Mouse (Mus musculus): ENCODE measurements at regions not wholly inside any gene's neighbourhood (a gene's known extent, or its start where the extent isn't known, plus 50 kb on each side); places are given as distances from the start of the nearest gene placed in this dataset.

DNA sequence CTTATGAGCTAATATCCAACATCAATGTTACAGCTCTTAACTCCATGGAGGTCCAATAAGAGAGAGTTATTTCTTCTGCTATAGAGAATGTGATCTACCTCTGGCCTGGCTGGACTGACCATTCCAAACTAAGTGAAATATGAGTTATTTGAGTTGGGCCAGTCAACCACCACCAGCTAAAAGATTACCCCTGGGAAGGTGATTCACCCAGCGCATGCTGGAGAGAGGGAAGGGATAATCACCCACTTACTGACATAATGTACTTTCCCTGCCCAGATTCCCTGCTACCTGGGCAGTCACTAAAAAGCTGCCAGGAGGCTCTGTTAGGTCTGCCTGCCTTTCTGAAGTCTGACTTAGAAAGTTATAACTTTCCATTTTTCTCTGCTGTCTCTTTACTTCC lies 216.8 kb downstream of the Hhipl2 start:
- Histone ChIP-seq H3K27me3 (no peaks in the 10 kb centered on the region), H3K4me2 (replicated peaks) (no peak overlapping the region), H3K4me3 (no peak overlapping the region), H3K9me3 (no peaks in the 10 kb centered on the region), H3K36me3 (no peaks in the 10 kb centered on the region), H3K4me1 (no peaks in the 10 kb centered on the region), H3K27ac (replicated peaks) (no peak overlapping the region), H3K9ac (replicated peaks) (no peak overlapping the region)
- ATAC-seq (ENCODE audit: low FRiP score, low read depth) = no peak
- WGBS = 86% methylated on average over 1 of the region's 1 CpGs

DNA sequence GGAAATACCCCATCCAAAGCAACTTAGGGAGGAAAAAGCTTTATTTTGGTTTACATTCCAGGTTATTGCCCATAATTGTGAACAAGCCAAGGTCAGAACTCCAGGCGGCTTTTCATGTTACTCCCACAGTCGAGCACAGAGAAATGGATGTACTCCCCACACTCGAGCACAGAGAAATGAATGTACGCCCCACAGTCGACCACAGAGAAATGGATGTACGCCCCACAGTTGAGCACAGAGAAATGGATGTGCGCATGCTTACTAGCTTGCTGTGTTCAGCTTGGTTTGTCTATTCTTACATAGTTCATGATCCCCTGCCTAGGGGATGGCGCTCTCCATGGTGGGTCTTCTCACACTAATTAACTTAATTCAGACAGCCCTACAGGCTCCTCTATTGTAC lies 219.2 kb downstream of the Hhipl2 start:
- H3K9ac ChIP-seq (replicated peaks) = no peak overlapping the region
- no peaks in the 10 kb centered on the region for H3K4me1 ChIP-seq
- H3K9me3 ChIP-seq = no peaks in the 10 kb centered on the region
- no peaks in the 10 kb centered on the region for H3K36me3 ChIP-seq
- H3K27me3 ChIP-seq = no peaks in the 10 kb centered on the region
- H3K4me2 ChIP-seq (replicated peaks) = no peak overlapping the region
- WGBS = 82% methylated on average over 8 of the region's 8 CpGs
- no peak overlapping the region for H3K4me3 ChIP-seq
- no peak overlapping the region for H3K27ac ChIP-seq (replicated peaks)
- no peak for ATAC-seq (ENCODE audit: low FRiP score, low read depth)

DNA sequence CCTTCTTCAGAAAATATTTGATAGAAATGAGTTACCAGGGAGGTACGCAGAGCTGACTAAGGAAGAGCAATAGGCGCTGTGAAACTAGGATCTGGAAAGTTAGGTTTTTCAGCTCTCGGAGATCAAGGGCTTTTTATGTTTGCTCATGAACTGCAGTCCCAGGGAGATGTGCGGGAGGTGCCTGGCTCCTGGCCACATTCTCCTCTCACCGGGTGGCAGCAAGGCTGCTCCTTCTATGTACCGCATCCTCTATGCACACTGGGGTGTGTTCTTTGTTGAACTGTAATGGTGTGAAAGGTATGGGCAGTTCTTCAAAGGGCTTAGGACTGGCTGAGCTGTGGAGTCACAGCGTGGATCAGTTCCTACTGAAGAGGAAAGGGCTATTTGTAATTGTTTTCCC lies 221.3 kb downstream of the Hhipl2 start:
- 34% methylated on average over 7 of the region's 7 CpGs for WGBS
- Histone ChIP-seq H3K27me3 (no peaks in the 10 kb centered on the region), H3K4me1 (no peaks in the 10 kb centered on the region), H3K4me3 (no peak overlapping the region), H3K9ac (replicated peaks) (no peak overlapping the region), H3K36me3 (no peaks in the 10 kb centered on the region), H3K9me3 (no peaks in the 10 kb centered on the region), H3K4me2 (replicated peaks) (no peak overlapping the region), H3K27ac (replicated peaks) (no peak overlapping the region)
- ATAC-seq (ENCODE audit: low FRiP score, low read depth) = no peak

DNA sequence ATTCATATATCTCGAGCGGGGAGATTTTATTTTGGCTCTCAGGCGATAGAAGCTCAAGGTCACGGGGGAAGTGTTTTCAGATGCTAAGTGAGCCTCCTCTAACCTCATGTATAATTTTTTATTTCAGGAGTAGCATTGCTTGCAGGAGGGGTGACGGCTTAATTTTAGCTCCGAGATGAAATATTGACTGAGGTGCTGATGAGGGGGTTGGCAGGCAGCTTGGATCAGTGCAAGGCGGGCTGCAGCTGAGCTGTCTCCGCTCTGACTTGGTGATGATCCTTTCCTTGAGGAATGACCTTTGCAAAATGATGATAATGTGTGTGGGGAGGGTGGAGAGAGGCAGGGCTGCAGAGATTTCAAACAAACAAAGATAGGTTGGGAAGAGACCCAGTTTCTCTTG lies 222.6 kb downstream of the Hhipl2 start:
- no peak overlapping the region for H3K27ac ChIP-seq (replicated peaks)
- no peak for ATAC-seq (ENCODE audit: low FRiP score, low read depth)
- WGBS = 75% methylated on average over 8 of the region's 8 CpGs
- no peak overlapping the region for H3K4me3 ChIP-seq
- H3K9ac ChIP-seq (replicated peaks) = no peak overlapping the region
- H3K36me3 ChIP-seq = no peaks in the 10 kb centered on the region
- H3K9me3 ChIP-seq = no peaks in the 10 kb centered on the region
- H3K4me2 ChIP-seq (replicated peaks) = no peak overlapping the region
- H3K4me1 ChIP-seq = no peaks in the 10 kb centered on the region
- no peaks in the 10 kb centered on the region for H3K27me3 ChIP-seq

DNA sequence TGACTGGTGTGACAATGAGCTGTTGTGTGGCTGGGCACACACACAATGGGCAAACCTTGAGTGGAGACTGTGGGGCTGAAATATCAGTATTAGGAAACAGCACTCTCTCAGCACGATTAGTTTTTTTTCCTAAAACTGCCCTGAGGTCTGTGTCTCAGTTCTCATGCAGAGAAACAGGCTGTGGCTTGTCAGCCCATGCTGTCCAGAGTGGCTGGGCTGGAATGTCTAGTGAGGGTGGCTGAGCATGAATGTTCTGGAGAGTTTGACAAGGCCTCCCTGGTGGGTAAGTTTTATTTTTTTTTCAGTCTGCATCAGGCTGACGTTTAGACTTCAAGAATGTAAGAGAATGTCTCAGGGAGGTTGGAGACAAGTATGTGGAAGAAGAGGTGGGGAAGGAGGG lies 226.0 kb downstream of the Hhipl2 start:
- no peaks in the 10 kb centered on the region for H3K36me3 ChIP-seq
- H3K27me3 ChIP-seq = no peaks in the 10 kb centered on the region
- no peak overlapping the region for H3K4me2 ChIP-seq (replicated peaks)
- no peak overlapping the region for H3K4me3 ChIP-seq
- no peak for ATAC-seq (ENCODE audit: low FRiP score, low read depth)
- no peaks in the 10 kb centered on the region for H3K9me3 ChIP-seq
- H3K27ac ChIP-seq (replicated peaks) = no peak overlapping the region
- 60% methylated on average over 2 of the region's 2 CpGs for WGBS
- H3K4me1 ChIP-seq = no peaks in the 10 kb centered on the region
- no peak overlapping the region for H3K9ac ChIP-seq (replicated peaks)

DNA sequence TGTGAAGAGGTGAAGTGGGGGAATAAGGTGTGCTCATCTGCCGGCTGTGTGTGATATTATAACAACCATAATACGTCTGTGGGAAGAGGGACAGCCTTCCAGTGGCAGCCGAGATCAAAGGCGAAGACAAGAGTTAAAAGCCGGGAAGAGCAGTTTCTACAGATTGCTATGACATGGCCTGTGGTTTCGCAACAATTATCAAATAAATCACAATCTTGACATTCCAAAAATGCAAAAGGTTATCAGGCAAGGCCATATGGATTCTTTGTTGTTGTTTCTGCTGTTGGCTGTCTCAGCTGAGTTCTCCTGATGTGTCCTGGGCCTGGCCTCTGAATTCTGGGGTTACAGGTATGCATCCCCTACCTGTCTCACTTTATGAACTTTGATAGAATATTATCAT lies 235.9 kb downstream of the Hhipl2 start:
- no peak overlapping the region for H3K4me3 ChIP-seq
- 92% methylated on average over 6 of the region's 6 CpGs for WGBS
- H3K4me2 ChIP-seq (replicated peaks) = no peak overlapping the region
- no peaks in the 10 kb centered on the region for H3K27me3 ChIP-seq
- H3K27ac ChIP-seq (replicated peaks) = no peak overlapping the region
- H3K4me1 ChIP-seq = no peaks in the 10 kb centered on the region
- no peak for ATAC-seq (ENCODE audit: low FRiP score, low read depth)
- no peak overlapping the region for H3K9ac ChIP-seq (replicated peaks)
- H3K36me3 ChIP-seq = no peaks in the 10 kb centered on the region
- H3K9me3 ChIP-seq = no peaks in the 10 kb centered on the region

DNA sequence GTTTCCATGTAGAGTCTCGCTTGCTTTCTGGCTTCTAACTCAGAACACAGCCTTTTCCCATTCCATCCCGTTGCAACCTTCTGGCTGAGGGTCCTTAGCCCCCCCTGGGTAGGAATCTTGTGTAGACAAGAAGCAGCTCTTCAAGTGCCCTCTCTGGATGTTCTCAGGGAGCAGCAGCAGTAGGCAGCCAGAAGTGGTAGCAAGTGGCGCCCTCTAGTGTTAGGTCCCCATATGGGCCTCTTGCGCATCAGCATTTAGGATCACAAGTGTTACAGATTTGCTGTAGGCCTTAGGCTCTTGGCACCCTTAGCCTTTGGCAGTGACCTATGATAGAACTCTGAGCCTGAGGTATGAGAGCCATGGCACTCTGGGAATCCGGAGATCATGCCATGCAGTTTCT lies 239.0 kb downstream of the Hhipl2 start:
- no peaks in the 10 kb centered on the region for H3K4me1 ChIP-seq
- WGBS = 59% methylated on average over 5 of the region's 5 CpGs
- H3K4me3 ChIP-seq = no peak overlapping the region

DNA sequence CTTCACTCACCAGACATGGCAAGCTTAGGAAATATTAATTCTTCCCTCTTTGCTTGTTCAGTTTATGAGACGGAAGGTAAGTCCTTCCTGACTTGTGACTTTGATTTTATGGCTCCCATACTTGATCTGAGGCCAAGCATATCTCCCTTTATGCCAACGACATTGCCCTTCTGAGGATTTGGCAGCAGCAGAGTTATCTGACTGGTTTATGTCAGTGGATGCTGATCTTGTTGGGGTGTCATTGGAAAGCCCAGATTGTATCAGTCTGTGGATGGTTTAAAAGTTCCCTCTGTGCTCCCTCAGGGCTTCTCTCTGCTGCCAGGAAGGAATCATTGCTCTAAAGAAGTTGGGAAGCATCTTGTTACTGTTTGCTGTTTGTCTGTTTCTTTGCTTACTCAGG lies 242.5 kb downstream of the Hhipl2 start:
- Histone ChIP-seq H3K9ac (replicated peaks) (no peak overlapping the region), H3K4me1 (no peaks in the 10 kb centered on the region)

More for the DNA sequence above, 239.0 kb downstream of the Hhipl2 start:
- no peaks in the 10 kb centered on the region for H3K36me3 ChIP-seq
- H3K9ac ChIP-seq (replicated peaks) = no peak overlapping the region
- no peak overlapping the region for H3K4me2 ChIP-seq (replicated peaks)
- H3K9me3 ChIP-seq = no peaks in the 10 kb centered on the region
- H3K27ac ChIP-seq (replicated peaks) = no peak overlapping the region
- ATAC-seq (ENCODE audit: low FRiP score, low read depth) = no peak
- H3K27me3 ChIP-seq = no peaks in the 10 kb centered on the region

DNA sequence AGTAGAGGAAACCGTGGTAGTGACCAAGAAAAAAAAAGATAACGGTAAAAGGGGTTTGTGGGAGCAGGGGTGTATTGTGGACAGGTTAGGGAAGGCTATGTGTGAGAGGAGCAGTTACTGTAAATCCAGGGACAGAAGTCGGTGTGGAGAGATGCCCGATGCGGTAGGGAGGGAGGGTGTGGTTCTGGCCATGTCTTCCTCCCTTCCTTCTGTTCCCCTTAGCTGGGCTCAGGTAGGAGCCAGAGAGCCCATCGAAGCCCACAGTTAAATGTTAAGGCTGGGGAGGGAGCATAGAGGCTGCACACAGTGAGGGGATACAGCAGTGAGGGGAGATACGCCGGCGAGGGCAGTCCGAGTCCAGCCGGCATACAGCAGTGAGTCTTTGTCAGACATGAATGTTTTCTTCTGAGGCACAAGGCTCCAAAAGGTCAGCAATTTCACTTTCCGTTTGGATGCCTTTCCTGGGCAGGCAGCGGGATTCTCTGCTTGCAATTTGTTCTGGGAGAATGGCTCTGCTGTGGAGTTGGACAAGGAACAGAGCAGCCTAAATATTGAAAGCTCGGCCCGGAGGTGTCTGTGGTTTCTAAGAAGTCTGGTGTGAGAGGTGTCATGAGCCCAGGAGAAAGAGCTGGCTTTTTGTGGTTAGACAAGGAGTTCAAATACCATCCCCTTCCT lies 244.5 kb downstream of the Hhipl2 start:
- H3K27me3 ChIP-seq = no peaks in the 10 kb centered on the region
- H3K36me3 ChIP-seq = no peaks in the 10 kb centered on the region
- no peak overlapping the region for H3K27ac ChIP-seq (replicated peaks)
- no peak overlapping the region for H3K4me3 ChIP-seq
- WGBS = 86% methylated on average over 15 of the region's 15 CpGs
- no peak overlapping the region for H3K9ac ChIP-seq (replicated peaks)
- H3K4me1 ChIP-seq = no peaks in the 10 kb centered on the region
- no peak for ATAC-seq (ENCODE audit: low FRiP score, low read depth)
- no peak overlapping the region for H3K4me2 ChIP-seq (replicated peaks)
- H3K9me3 ChIP-seq = peaks cover 6% of the 10 kb centered on the region; the same call in 1 of the 2 replicates

More for the DNA sequence above, 242.5 kb downstream of the Hhipl2 start:
- Histone ChIP-seq H3K27ac (replicated peaks) (no peak overlapping the region), H3K4me2 (replicated peaks) (no peak overlapping the region), H3K9me3 (no peaks in the 10 kb centered on the region), H3K4me3 (no peak overlapping the region), H3K36me3 (no peaks in the 10 kb centered on the region), H3K27me3 (no peaks in the 10 kb centered on the region)
- ATAC-seq (ENCODE audit: low FRiP score, low read depth) = no peak
- 88% methylated on average over 2 of the region's 2 CpGs for WGBS

DNA sequence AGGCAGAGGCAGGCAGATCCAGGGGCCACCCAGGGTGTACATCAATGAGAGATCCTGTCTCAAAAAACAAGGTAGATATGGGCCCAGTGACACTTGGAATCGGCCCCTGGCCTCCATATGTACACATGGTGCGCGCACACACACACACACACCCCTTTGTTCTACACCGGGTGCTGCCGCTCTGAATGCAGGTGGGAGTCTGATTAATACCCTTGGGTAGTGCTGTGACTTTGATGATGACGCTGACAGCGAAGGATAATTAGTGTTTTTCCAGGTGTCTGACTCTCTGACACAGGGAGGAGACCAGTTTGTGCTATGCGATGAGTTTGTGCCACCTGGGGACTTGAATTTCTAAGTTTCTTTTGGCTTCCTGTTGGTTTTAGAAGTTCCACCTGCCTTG lies 251.3 kb downstream of the Hhipl2 start:
- Histone ChIP-seq H3K4me2 (replicated peaks) (no peak overlapping the region), H3K9ac (replicated peaks) (no peak overlapping the region), H3K36me3 (no peaks in the 10 kb centered on the region), H3K9me3 (peaks cover 6% of the 10 kb centered on the region; the same call in 1 of the 2 replicates), H3K27me3 (no peaks in the 10 kb centered on the region), H3K4me1 (no peaks in the 10 kb centered on the region), H3K4me3 (no peak overlapping the region), H3K27ac (replicated peaks) (no peak overlapping the region)
- no peak for ATAC-seq (ENCODE audit: low FRiP score, low read depth)
- 82% methylated on average over 8 of the region's 8 CpGs for WGBS

DNA sequence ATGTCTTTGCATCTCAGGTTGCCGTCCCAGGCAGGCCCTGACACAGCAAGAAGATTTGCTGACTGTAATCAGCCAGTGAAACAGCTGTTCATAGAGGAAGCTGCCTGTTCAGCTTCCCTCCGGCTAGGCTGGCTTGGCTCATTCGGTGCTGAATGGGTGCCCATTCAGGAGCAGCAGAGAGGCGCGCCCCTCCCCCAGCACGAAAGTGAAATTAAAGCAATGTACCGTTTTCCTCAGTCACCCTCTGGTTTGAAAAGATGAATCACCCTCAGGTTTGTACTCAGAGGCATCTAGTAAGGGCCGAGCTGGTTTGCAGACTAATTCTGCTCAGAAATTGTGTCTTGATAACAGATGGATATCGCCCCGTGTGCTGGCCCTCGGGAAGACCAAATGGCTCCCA lies 251.7 kb downstream of the Hhipl2 start:
- Histone ChIP-seq H3K4me2 (replicated peaks) (no peak overlapping the region), H3K4me3 (no peak overlapping the region), H3K27me3 (no peaks in the 10 kb centered on the region), H3K27ac (replicated peaks) (no peak overlapping the region), H3K36me3 (no peaks in the 10 kb centered on the region), H3K9ac (replicated peaks) (no peak overlapping the region), H3K9me3 (peaks cover 6% of the 10 kb centered on the region; the same call in 1 of the 2 replicates), H3K4me1 (no peaks in the 10 kb centered on the region)
- no peak for ATAC-seq (ENCODE audit: low FRiP score, low read depth)
- 69% methylated on average over 11 of the region's 11 CpGs for WGBS

DNA sequence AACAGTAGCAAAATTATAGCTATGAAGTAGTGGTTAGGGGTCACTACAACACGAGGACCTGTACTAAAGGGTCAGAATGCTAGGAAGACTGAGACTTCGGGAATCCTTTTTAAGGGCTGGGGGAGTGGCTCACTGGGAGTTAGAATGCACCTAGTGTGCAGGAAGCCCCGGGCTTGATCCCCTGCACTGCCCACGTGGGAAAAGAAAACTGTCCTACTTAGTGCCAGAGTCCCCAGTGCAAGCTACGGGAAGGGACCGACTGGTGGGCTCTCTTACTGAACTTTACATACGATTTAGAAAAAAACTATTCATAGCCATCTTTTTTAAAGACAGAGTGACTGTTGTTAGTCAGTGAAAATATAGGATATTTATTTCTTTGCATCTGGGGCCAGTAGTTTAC lies 252.5 kb downstream of the Hhipl2 start:
- ATAC-seq (ENCODE audit: low FRiP score, low read depth) = no peak
- 71% methylated on average over 7 of the region's 7 CpGs for WGBS
- no peak overlapping the region for H3K27ac ChIP-seq (replicated peaks)
- no peak overlapping the region for H3K4me3 ChIP-seq
- H3K4me1 ChIP-seq = no peaks in the 10 kb centered on the region
- peaks cover 6% of the 10 kb centered on the region; the same call in 1 of the 2 replicates for H3K9me3 ChIP-seq
- H3K4me2 ChIP-seq (replicated peaks) = no peak overlapping the region
- no peaks in the 10 kb centered on the region for H3K36me3 ChIP-seq
- no peaks in the 10 kb centered on the region for H3K27me3 ChIP-seq
- H3K9ac ChIP-seq (replicated peaks) = no peak overlapping the region

DNA sequence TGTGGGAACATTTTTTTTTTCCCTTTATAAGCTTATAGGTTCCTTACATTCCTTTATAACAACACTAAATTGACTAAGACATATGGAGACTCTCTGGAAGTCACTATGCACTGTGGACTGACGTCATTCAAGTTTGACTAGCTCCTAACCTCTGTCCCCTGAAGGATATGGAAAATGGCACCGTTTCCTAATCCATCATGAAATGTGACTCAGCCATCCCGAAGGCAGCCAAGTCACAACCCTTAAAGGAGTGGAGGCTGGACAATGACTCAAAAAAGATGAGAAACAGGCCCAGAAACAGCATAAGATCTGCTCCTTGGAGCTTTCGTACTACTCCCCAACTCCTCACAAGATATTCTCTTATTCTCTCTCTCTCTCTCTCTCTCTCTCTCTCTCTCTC lies 253.5 kb downstream of the Hhipl2 start:
- no peaks in the 10 kb centered on the region for H3K36me3 ChIP-seq
- no peak overlapping the region for H3K4me2 ChIP-seq (replicated peaks)
- no peak for ATAC-seq (ENCODE audit: low FRiP score, low read depth)
- WGBS = 89% methylated on average over 4 of the region's 4 CpGs
- H3K9ac ChIP-seq (replicated peaks) = no peak overlapping the region
- H3K4me1 ChIP-seq = no peaks in the 10 kb centered on the region
- no peak overlapping the region for H3K27ac ChIP-seq (replicated peaks)
- H3K27me3 ChIP-seq = no peaks in the 10 kb centered on the region
- H3K4me3 ChIP-seq = no peak overlapping the region
- peaks cover 6% of the 10 kb centered on the region; the same call in 1 of the 2 replicates for H3K9me3 ChIP-seq
